Mouse (Mus musculus): ENCODE data around the gene Plekhh2. TPM values are rescaled to one million over a fixed set of nuclear protein-coding genes. Genes with fewer than 3 reads are reported as not detected.

Gene Plekhh2
- polyA plus RNA-seq, 1 experiment from 2014 or later = 12.7 TPM

DNA sequence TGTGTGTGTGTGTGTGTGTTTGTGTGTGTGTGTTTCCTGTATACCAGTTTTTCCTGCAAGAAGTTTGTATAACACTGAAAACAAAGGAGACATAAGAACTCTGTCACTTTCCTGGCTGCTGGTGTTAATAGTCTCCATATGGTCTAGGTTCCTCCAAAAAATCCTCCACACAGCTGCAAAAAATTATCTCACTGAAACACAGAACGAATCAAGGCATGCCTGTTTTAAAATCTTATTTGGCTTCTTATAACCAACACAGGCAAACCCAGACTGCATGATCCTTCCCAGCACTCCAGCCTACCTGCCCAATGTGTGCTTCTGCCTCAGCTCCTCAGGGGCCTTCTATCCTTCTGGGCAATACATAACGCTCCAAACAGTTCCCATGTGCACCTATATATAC, 111.2 kb downstream of the Plekhh2 start:
- peaks cover 18% of the 10 kb centered on the region; the same call in 1 of the 2 replicates for H3K4me1 ChIP-seq (replicated peaks; ENCODE audit: control insufficient read depth, insufficient read depth, low read length)
- H3K4me2 ChIP-seq (ENCODE audit: low read length) = no peak overlapping the region
- ATAC-seq (replicated peaks; ENCODE audit: low FRiP score, low TSS enrichment, low read depth) (no peak), DNase-seq (ENCODE audit: low spot score) (no peak)
- H3K4me3 ChIP-seq (ENCODE audit: low read depth, low read length) = no peak overlapping the region
- H3K9me3 ChIP-seq (ENCODE audit: control insufficient read depth, low read length) = 0 out of 2 replicates have a peak, but pooled peaks cover 2% of the 10 kb centered on the region
- H3K9ac ChIP-seq (ENCODE audit: low read length) = no peak overlapping the region
- H3K27ac ChIP-seq (ENCODE audit: low read depth) = peak overlapping the region; percentile 43; the same call in 1 of the 2 replicates
- WGBS = 56% methylated on average over 2 of the region's 2 CpGs
- H3K27me3 ChIP-seq (replicated peaks; ENCODE audit: control insufficient read depth, insufficient read depth, low read length) = no peaks in the 10 kb centered on the region
- H3K36me3 ChIP-seq (ENCODE audit: control insufficient read depth, insufficient read depth, low read length) = peaks cover 8% of the 10 kb centered on the region; the same call in 1 of the 2 replicates

DNA sequence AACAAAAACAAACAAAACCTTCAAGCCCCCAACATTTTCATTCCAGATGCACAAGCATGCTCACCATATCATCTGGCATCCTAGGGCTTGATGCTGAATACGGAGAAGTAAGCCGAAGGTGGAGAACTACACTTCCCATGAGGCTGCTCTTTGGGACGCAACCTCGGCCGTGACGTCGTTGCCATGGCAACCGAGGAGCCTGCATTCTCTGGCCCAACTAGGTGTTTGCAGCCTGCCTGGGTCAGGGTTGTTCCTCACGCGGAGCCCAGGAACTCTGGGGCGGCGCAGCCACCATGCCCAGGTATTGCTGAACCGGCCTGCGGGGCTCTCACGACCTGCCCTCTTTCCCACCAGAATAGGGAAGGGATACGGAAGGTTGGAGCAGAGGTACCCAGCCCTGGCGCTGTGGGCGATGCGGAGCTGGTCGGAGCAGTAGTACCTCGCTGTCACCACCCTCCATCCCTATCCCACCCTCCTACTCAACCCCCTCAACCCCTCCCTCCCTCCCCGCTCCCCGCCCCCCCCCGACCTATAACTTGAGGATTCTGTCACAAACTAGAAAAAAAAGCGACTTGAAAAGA, 114.7 kb downstream of the Plekhh2 start, which contains the start of gene Dync2li1:
Gene Dync2li1, plus strand, starts transcription at position 221 of the 581 bp plus-strand sequence.
- WGBS = under 1% methylated on average over 23 of the region's 25 CpGs
- ATAC-seq (replicated peaks; ENCODE audit: low FRiP score, low TSS enrichment, low read depth) = peak; percentile 96
- Histone ChIP-seq H3K36me3 (ENCODE audit: control insufficient read depth, insufficient read depth, low read length) (no peaks in the 10 kb centered on the region), H3K9me3 (ENCODE audit: control insufficient read depth, low read length) (0 out of 2 replicates have a peak, but pooled peaks cover 2% of the 10 kb centered on the region), H3K4me2 (ENCODE audit: low read length) (peak within 1 kb of the TSS; percentile 58), H3K9ac (ENCODE audit: low read length) (peak within 1 kb of the TSS; percentile 47), H3K27me3 (replicated peaks; ENCODE audit: control insufficient read depth, insufficient read depth, low read length) (no peaks in the 10 kb centered on the region), H3K4me1 (replicated peaks; ENCODE audit: control insufficient read depth, insufficient read depth, low read length) (peaks cover 6% of the 10 kb centered on the region; the same call in 1 of the 2 replicates), H3K27ac (ENCODE audit: low read depth) (peak within 1 kb of the TSS; percentile 40; the same call in 1 of the 2 replicates), H3K4me3 (ENCODE audit: low read depth, low read length) (peak within 1 kb of the TSS; percentile 61)
- DNase-seq (ENCODE audit: low spot score) = peak; percentile 95

DNA sequence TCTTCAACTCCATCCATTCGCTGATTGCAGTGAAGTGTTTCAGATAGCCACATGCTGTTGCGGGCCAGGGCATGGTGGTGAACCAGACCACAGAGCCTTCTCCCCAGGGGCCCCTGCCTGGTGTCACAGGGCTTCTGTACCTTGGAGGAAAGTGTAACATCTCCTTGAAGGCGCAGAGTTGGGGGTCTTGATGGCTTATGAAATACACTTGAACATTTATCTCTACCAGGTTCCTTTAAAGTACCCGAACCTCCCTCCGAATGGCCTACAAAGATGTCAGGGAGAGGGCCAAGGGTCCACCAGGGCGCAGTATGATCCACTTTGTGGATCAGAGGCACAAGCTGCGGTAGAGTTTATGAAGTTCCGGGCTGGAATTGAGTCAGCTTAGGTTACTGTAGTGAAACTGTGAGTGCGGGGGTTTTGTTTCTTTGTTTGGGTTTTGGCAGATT, 115.2 kb downstream of the Plekhh2 start:
- no peaks in the 10 kb centered on the region for H3K27me3 ChIP-seq (replicated peaks; ENCODE audit: control insufficient read depth, insufficient read depth, low read length)
- 23% methylated on average over 9 of the region's 9 CpGs for WGBS
- H3K4me2 ChIP-seq (ENCODE audit: low read length) = peak overlapping the region; percentile 58
- 0 out of 2 replicates have a peak, but pooled peaks cover 2% of the 10 kb centered on the region for H3K9me3 ChIP-seq (ENCODE audit: control insufficient read depth, low read length)
- peaks cover 4% of the 10 kb centered on the region; the same call in 1 of the 2 replicates for H3K36me3 ChIP-seq (ENCODE audit: control insufficient read depth, insufficient read depth, low read length)
- peak overlapping the region; percentile 47 for H3K9ac ChIP-seq (ENCODE audit: low read length)
- DNase-seq (ENCODE audit: low spot score) (no peak), ATAC-seq (replicated peaks; ENCODE audit: low FRiP score, low TSS enrichment, low read depth) (peak; percentile 41)
- H3K27ac ChIP-seq (ENCODE audit: low read depth) = peak overlapping the region; percentile 40; the same call in 1 of the 2 replicates
- H3K4me3 ChIP-seq (ENCODE audit: low read depth, low read length) = peak overlapping the region; percentile 61
- H3K4me1 ChIP-seq (replicated peaks; ENCODE audit: control insufficient read depth, insufficient read depth, low read length) = peaks cover 6% of the 10 kb centered on the region; the same call in 1 of the 2 replicates

DNA sequence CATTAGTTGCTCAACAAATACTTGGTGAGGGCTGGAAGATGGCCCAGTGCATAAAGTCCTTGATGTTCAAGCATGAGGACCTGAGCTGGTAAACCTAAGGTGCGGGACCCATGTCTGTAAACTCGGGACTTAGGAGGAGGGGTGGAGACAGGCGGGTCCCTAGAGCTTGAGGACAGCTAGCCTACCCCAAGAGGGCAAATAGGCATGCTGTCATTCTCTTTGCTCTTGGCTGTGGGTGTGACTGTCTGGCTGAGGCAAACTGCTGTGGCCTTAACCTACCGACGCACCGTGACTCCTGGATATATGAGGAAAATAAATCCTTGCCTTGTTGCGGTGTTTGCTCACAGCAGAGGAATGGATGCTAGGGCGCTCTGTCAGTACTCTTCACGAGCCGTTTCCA, 116.0 kb downstream of the Plekhh2 start:
- Histone ChIP-seq H3K27me3 (replicated peaks; ENCODE audit: control insufficient read depth, insufficient read depth, low read length) (no peaks in the 10 kb centered on the region), H3K4me3 (ENCODE audit: low read depth, low read length) (no peak overlapping the region), H3K4me2 (ENCODE audit: low read length) (0 out of 2 replicates have a peak overlapping the region, but pooled peaks have one; percentile 58), H3K9ac (ENCODE audit: low read length) (no peak overlapping the region), H3K4me1 (replicated peaks; ENCODE audit: control insufficient read depth, insufficient read depth, low read length) (peaks cover 6% of the 10 kb centered on the region; the same call in 1 of the 2 replicates), H3K27ac (ENCODE audit: low read depth) (no peak overlapping the region), H3K36me3 (ENCODE audit: control insufficient read depth, insufficient read depth, low read length) (peaks cover 11% of the 10 kb centered on the region), H3K9me3 (ENCODE audit: control insufficient read depth, low read length) (0 out of 2 replicates have a peak, but pooled peaks cover 2% of the 10 kb centered on the region)
- DNase-seq (ENCODE audit: low spot score) (no peak), ATAC-seq (replicated peaks; ENCODE audit: low FRiP score, low TSS enrichment, low read depth) (no peak)
- 86% methylated on average over 10 of the region's 10 CpGs for WGBS

GRCm38 (mm10) chr17:84628611-84629010, 116.9 kb downstream of the Plekhh2 start:
- H3K27me3 ChIP-seq (replicated peaks; ENCODE audit: control insufficient read depth, insufficient read depth, low read length) = no peaks in the 10 kb centered on the region
- H3K27ac ChIP-seq (ENCODE audit: low read depth) = no peak overlapping the region
- ATAC-seq (replicated peaks; ENCODE audit: low FRiP score, low TSS enrichment, low read depth) (no peak), DNase-seq (ENCODE audit: low spot score) (no peak)
- WGBS = 80% methylated on average over 9 of the region's 9 CpGs
- H3K9ac ChIP-seq (ENCODE audit: low read length) = no peak overlapping the region
- peaks cover 11% of the 10 kb centered on the region for H3K36me3 ChIP-seq (ENCODE audit: control insufficient read depth, insufficient read depth, low read length)
- H3K4me1 ChIP-seq (replicated peaks; ENCODE audit: control insufficient read depth, insufficient read depth, low read length) = peaks cover 6% of the 10 kb centered on the region; the same call in 1 of the 2 replicates
- no peaks in the 10 kb centered on the region for H3K9me3 ChIP-seq (ENCODE audit: control insufficient read depth, low read length)
- no peak overlapping the region for H3K4me3 ChIP-seq (ENCODE audit: low read depth, low read length)
- H3K4me2 ChIP-seq (ENCODE audit: low read length) = no peak overlapping the region

DNA sequence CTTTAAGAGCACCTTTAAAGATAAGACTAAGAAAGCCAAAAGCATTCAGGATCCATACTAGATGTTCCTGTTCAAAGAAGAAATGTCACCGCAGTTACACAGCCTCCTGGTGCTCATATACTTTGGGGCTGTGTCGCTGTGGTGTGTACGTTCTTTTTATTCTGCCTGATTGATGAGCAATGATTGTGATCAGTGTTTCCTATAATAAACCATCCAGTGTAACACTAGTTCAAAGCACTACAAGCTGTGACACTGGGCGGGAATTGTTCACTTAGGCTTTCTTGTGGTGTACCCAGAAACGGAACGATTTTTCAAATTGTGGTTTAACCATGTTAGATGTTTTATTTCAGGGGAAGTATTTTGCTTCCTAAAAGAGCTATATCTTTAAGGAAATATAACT, 120.1 kb downstream of the Plekhh2 start:
- H3K9ac ChIP-seq (ENCODE audit: low read length) = no peak overlapping the region
- no peak overlapping the region for H3K4me3 ChIP-seq (ENCODE audit: low read depth, low read length)
- peaks cover 15% of the 10 kb centered on the region for H3K36me3 ChIP-seq (ENCODE audit: control insufficient read depth, insufficient read depth, low read length)
- peaks cover 5% of the 10 kb centered on the region; the same call in 1 of the 2 replicates for H3K4me1 ChIP-seq (replicated peaks; ENCODE audit: control insufficient read depth, insufficient read depth, low read length)
- H3K9me3 ChIP-seq (ENCODE audit: control insufficient read depth, low read length) = no peaks in the 10 kb centered on the region
- H3K27ac ChIP-seq (ENCODE audit: low read depth) = no peak overlapping the region
- H3K27me3 ChIP-seq (replicated peaks; ENCODE audit: control insufficient read depth, insufficient read depth, low read length) = no peaks in the 10 kb centered on the region
- DNase-seq (ENCODE audit: low spot score) (no peak), ATAC-seq (replicated peaks; ENCODE audit: low FRiP score, low TSS enrichment, low read depth) (no peak)
- 87% methylated on average over 6 of the region's 6 CpGs for WGBS
- no peak overlapping the region for H3K4me2 ChIP-seq (ENCODE audit: low read length)

- Histone ChIP-seq H3K4me3 (ENCODE audit: low read depth, low read length) (no peak overlapping the region), H3K9ac (ENCODE audit: low read length) (no peak overlapping the region), H3K27ac (ENCODE audit: low read depth) (no peak overlapping the region), H3K9me3 (ENCODE audit: control insufficient read depth, low read length) (no peaks in the 10 kb centered on the region), H3K4me1 (replicated peaks; ENCODE audit: control insufficient read depth, insufficient read depth, low read length) (no peaks in the 10 kb centered on the region), H3K4me2 (ENCODE audit: low read length) (no peak overlapping the region), H3K36me3 (ENCODE audit: control insufficient read depth, insufficient read depth, low read length) (peaks cover 15% of the 10 kb centered on the region), H3K27me3 (replicated peaks; ENCODE audit: control insufficient read depth, insufficient read depth, low read length) (no peaks in the 10 kb centered on the region)
- 78% methylated on average over 13 of the region's 13 CpGs for WGBS
- no peak for ATAC-seq (replicated peaks; ENCODE audit: low FRiP score, low TSS enrichment, low read depth)
- no peak for DNase-seq (ENCODE audit: low spot score)
Observed at GRCm38 (mm10) chr17:84633443-84633842, 121.7 kb downstream of the Plekhh2 start.

DNA sequence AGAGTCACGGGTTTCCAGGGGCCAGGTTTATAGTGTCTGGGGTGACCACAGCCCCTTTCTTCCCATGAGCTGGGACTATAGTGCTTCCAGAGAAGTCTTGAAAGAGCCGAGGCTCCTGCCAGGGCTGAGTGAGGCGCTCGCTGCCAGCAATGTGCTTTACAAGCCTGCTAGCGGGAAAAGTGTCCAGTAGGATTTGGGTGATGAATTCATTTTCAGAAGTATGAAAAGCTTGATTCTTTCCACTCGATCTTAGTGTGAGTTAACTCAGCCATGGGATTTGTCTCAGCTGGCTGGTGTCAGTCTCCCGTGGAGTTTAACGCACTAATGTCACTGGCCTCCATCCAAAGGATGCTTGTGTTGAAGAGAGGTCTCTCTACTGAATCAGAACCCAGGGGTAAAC, 124.6 kb downstream of the Plekhh2 start:
- DNase-seq (ENCODE audit: low spot score) = no peak
- Histone ChIP-seq H3K4me1 (replicated peaks; ENCODE audit: control insufficient read depth, insufficient read depth, low read length) (no peaks in the 10 kb centered on the region), H3K4me3 (ENCODE audit: low read depth, low read length) (no peak overlapping the region), H3K9ac (ENCODE audit: low read length) (no peak overlapping the region), H3K27ac (ENCODE audit: low read depth) (no peak overlapping the region), H3K36me3 (ENCODE audit: control insufficient read depth, insufficient read depth, low read length) (peaks cover 15% of the 10 kb centered on the region), H3K27me3 (replicated peaks; ENCODE audit: control insufficient read depth, insufficient read depth, low read length) (no peaks in the 10 kb centered on the region), H3K9me3 (ENCODE audit: control insufficient read depth, low read length) (no peaks in the 10 kb centered on the region), H3K4me2 (ENCODE audit: low read length) (no peak overlapping the region)
- no peak for ATAC-seq (replicated peaks; ENCODE audit: low FRiP score, low TSS enrichment, low read depth)
- 56% methylated on average over 8 of the region's 8 CpGs for WGBS
